Mouse (Mus musculus) gastrocnemius, postnatal 25 days (tissue): Measurements from ENCODE around the gene Nfkb2. TPM values are rescaled to one million over a fixed set of nuclear protein-coding genes. Genes with fewer than 3 reads are reported as not detected.

Experiments used
- DNase-seq: peaks from one replicate; pipeline ENCODE4 v3.0.0; 2022
- long read RNA-seq, 2 experiments: library from polyadenylated mRNA; stranded (forward); transcript quantifications; one replicate each; pipeline ENCODE4 v2.0.0; 2021
- total RNA-seq, 2 experiments: library from RNA; stranded (reverse); gene quantifications; 1 replicate in 1 of 2; 2 replicates in 1 of 2; pipeline ENCODE4 v1.2.3; 2021

Nfkb2 gene
- 1 to 10 TPM; 7.2 to 8.5 TPM for total RNA-seq
- long read RNA-seq, experiment 1, partial matches to known transcripts = 1 of 4 reads
- long read RNA-seq, experiment 1, other reads (novel, unspliced or antisense) = 0 of 4 reads
- long read RNA-seq, experiment 2, transcript Nfkb2-201 (23 exons, 2,979 nt) = major isoform, 8 of 20 reads
- long read RNA-seq, experiment 2, transcript Nfkb2-202 (22 exons, 3,141 nt) = minor isoform, 5 of 20 reads
- long read RNA-seq, experiment 2, partial matches to known transcripts = 7 of 20 reads
- long read RNA-seq, experiment 2, other reads (novel, unspliced or antisense) = 0 of 20 reads

- peak; percentile 96 for DNase-seq
Measured at GRCm38 (mm10) chr19:46304216-46304841, at the start of gene Nfkb2. TSS of gene Nfkb2 (plus strand) at chr19:46304320.

- DNase-seq = no peak
Measured at GRCm38 (mm10) chr19:46264762-46265161, 39.4 kb upstream of the Nfkb2 start.

GRCm38 (mm10) chr19:46275307-46275706 lies 28.8 kb upstream of the Nfkb2 start:
- no peak for DNase-seq

GRCm38 (mm10) chr19:46282081-46282849 lies 21.9 kb upstream of the Nfkb2 start:
- no peak for DNase-seq

GRCm38 (mm10) chr19:46284686-46285085 lies 19.4 kb upstream of the Nfkb2 start:
- DNase-seq = no peak

GRCm38 (mm10) chr19:46285631-46286030 lies 18.5 kb upstream of the Nfkb2 start:
- no peak for DNase-seq

- no peak for DNase-seq
Measured at GRCm38 (mm10) chr19:46286047-46286446, 18.1 kb upstream of the Nfkb2 start.

GRCm38 (mm10) chr19:46286926-46287325 lies 17.2 kb upstream of the Nfkb2 start:
- DNase-seq = no peak

- DNase-seq = no peak
Measured at GRCm38 (mm10) chr19:46287566-46287965, 16.6 kb upstream of the Nfkb2 start.

GRCm38 (mm10) chr19:46290535-46291105 lies 13.5 kb upstream of the Nfkb2 start:
- DNase-seq = no peak

GRCm38 (mm10) chr19:46296938-46297337 lies 7.2 kb upstream of the Nfkb2 start:
- no peak for DNase-seq

GRCm38 (mm10) chr19:46300294-46301045 lies 3.6 kb upstream of the Nfkb2 start:
- DNase-seq = no peak

- no peak for DNase-seq
Measured at GRCm38 (mm10) chr19:46302551-46302950, 1.6 kb upstream of the Nfkb2 start.

GRCm38 (mm10) chr19:46303251-46304215 lies 587 bp upstream of the Nfkb2 start:
- peak; percentile 6 for DNase-seq

GRCm38 (mm10) chr19:46304908-46305333 lies 801 bp downstream of the Nfkb2 start:
- DNase-seq = no peak

- peak; percentile 91 for DNase-seq
Measured at GRCm38 (mm10) chr19:46305432-46306267, 1.5 kb downstream of the Nfkb2 start.

GRCm38 (mm10) chr19:46306268-46306610 lies 2.1 kb downstream of the Nfkb2 start:
- peak; percentile 5 for DNase-seq

- peak; percentile 4 for DNase-seq
Measured at GRCm38 (mm10) chr19:46306751-46307289, 2.7 kb downstream of the Nfkb2 start.

GRCm38 (mm10) chr19:46307781-46308180 lies 3.7 kb downstream of the Nfkb2 start:
- DNase-seq = peak; percentile 4

- DNase-seq = peak; percentile 8
Measured at GRCm38 (mm10) chr19:46308303-46308702, 4.2 kb downstream of the Nfkb2 start.
